Mouse (Mus musculus) heart, postnatal 0 days (tissue): Measurements from ENCODE around the gene Csnk2b.

Source experiments
- CTCF ChIP-seq: IDR thresholded peaks from 2 replicates; pipeline ENCODE4 v1.5.1; 2016; ENCODE audit warnings: antibody characterized with exemption, control low read depth, low read depth
- EP300 ChIP-seq: IDR thresholded peaks from 2 replicates; pipeline ENCODE4 v1.6.1; 2016; ENCODE audit warnings: antibody characterized with exemption, low read depth

DNA sequence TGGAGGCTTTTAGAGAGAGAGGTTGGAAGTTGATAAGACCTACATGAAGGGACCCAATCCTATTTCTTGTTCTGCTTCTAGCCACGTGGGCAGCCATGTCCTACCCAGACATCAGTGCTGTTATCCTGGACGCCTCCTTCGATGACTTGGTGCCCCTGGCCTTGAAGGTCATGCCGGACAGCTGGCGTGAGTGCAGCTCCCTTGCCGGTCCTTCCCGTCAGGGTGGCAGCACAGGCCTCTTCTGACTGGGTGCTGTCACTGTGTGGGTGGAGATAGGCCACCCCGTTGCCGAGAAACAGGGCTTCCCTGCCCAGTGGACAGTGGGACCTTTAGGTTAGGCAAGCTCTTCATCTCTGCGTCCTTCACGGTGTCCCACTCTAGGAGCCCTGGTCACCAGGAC is 20.7 kb downstream of the Csnk2b start:
- no peak for TF ChIP-seq EP300
- TF ChIP-seq CTCF = no peak
